Mouse (Mus musculus) G1E (cell line): ENCODE results near the gene Rasgef1b. TPM values are rescaled to one million over a fixed set of nuclear protein-coding genes. Genes with fewer than 3 reads are reported as not detected.

ENCODE experiments used
- ATAC-seq: 2 replicates; pipeline ENCODE4 v1.8.0; 2016; ENCODE audit warnings: mild to moderate bottlenecking; ENCODE audit not compliant: insufficient number of reproducible peaks, poor library complexity, low FRiP score, severe bottlenecking; ENCODE audit errors: extremely low read depth
- DNase-seq: peaks from one replicate; pipeline ENCODE4 v3.0.0; 2012; ENCODE audit warnings: low spot score
- H3K27me3 ChIP-seq: 2 replicates; pipeline ENCODE4 v1.6.1; 2012; ENCODE audit warnings: mild to moderate bottlenecking, low read length, inconsistent platforms; ENCODE audit not compliant: insufficient read depth
- H3K36me3 ChIP-seq: replicated peaks from 2 replicates; pipeline ENCODE3; 2012; ENCODE audit warnings: mild to moderate bottlenecking, inconsistent platforms
- H3K4me1 ChIP-seq: 2 replicates; pipeline ENCODE4 v1.6.1; 2012; ENCODE audit warnings: low read depth, low read length, inconsistent platforms, mixed read lengths; ENCODE audit not compliant: insufficient read depth
- H3K4me3 ChIP-seq: 2 replicates; pipeline ENCODE4 v1.5.1; 2012; ENCODE audit warnings: low read depth, mild to moderate bottlenecking, inconsistent platforms, low read length, moderate library complexity, mixed read lengths
- H3K9me3 ChIP-seq: replicated peaks from 2 replicates; pipeline ENCODE4 v1.6.1; 2012; ENCODE audit warnings: inconsistent platforms
- CTCF ChIP-seq: IDR thresholded peaks from 2 replicates; pipeline ENCODE4 v1.5.1; 2012; ENCODE audit warnings: low read depth, low read length, inconsistent platforms, mixed read lengths
- GATA1 ChIP-seq: IDR thresholded peaks from 2 replicates; pipeline ENCODE4 v1.6.1; 2012; ENCODE audit warnings: borderline replicate concordance, low read length, inconsistent platforms, mixed read lengths
- GATA2 ChIP-seq: IDR thresholded peaks from 2 replicates; pipeline ENCODE4 v1.6.1; 2012; ENCODE audit warnings: low read depth, low read length, inconsistent platforms, borderline replicate concordance
- POLR2AphosphoS5 ChIP-seq: IDR thresholded peaks from 2 replicates; pipeline ENCODE4 v1.6.1; 2012; ENCODE audit warnings: low read depth, low read length, inconsistent platforms; ENCODE audit not compliant: insufficient replicate concordance
- TAL1 ChIP-seq: conservative IDR thresholded peaks from 2 replicates; pipeline ENCODE4 v1.6.1; 2012; ENCODE audit warnings: low read depth, low read length, inconsistent platforms, mixed read lengths
- polyA plus RNA-seq: library from polyadenylated mRNA; stranded (reverse); fragments of >175 nt; gene quantifications from 2 replicates; pipeline ENCODE4 v1.2.3, GENCODE M21; 2012
- total RNA-seq, 2 experiments: library from RNA; stranded (forward) in 1 of 2; stranded (reverse) in 1 of 2; fragments of 200-1000 nt in 1 of 2; fragments of >200 nt in 1 of 2; fragmentation: Nextera tagmentation in 1 of 2; gene quantifications; 2 replicates each; pipeline ENCODE4 v1.2.3; 2014 to 2017

Rasgef1b gene
- total and polyA plus RNA-seq, 3 experiments = 0.38 TPM; not detected in 2

- Histone ChIP-seq H3K36me3 (no peaks in the 10 kb centered on the region), H3K27me3 (no peaks in the 10 kb centered on the region), H3K4me1 (no peaks in the 10 kb centered on the region), H3K9me3 (peaks cover 47% of the 10 kb centered on the region), H3K4me3 (no peak overlapping the region)
- DNase-seq (no peak), ATAC-seq (no peak)
- TF ChIP-seq CTCF = no peak
- TF ChIP-seq GATA1 = no peak
- no peak for TF ChIP-seq POLR2AphosphoS5
- TF ChIP-seq GATA2 = no peak
- no peak for TF ChIP-seq TAL1
These were observed 140.9 kb downstream of the Rasgef1b start for GRCm38 (mm10) chr5:99587994-99588393.

GRCm38 (mm10) chr5:99587589-99587988 lies 141.3 kb downstream of the Rasgef1b start:
- ATAC-seq (no peak), DNase-seq (no peak)
- Histone ChIP-seq H3K4me3 (no peak overlapping the region), H3K36me3 (no peaks in the 10 kb centered on the region), H3K4me1 (no peaks in the 10 kb centered on the region), H3K27me3 (no peaks in the 10 kb centered on the region), H3K9me3 (peaks cover 46% of the 10 kb centered on the region)
- TF ChIP-seq TAL1 = no peak
- no peak for TF ChIP-seq CTCF
- TF ChIP-seq POLR2AphosphoS5 = no peak
- no peak for TF ChIP-seq GATA1
- no peak for TF ChIP-seq GATA2

- TF ChIP-seq GATA1 = no peak
- no peak for TF ChIP-seq GATA2
- TF ChIP-seq POLR2AphosphoS5 = no peak
- no peak for TF ChIP-seq CTCF
- no peak for TF ChIP-seq TAL1
- ATAC-seq (no peak), DNase-seq (no peak)
- Histone ChIP-seq H3K4me1 (no peaks in the 10 kb centered on the region), H3K4me3 (no peak overlapping the region), H3K27me3 (no peaks in the 10 kb centered on the region), H3K36me3 (no peaks in the 10 kb centered on the region), H3K9me3 (peaks cover 47% of the 10 kb centered on the region)
These were observed 142.6 kb downstream of the Rasgef1b start for GRCm38 (mm10) chr5:99586287-99586686.

GRCm38 (mm10) chr5:99585166-99585898 lies 143.5 kb downstream of the Rasgef1b start:
- no peak overlapping the region for H3K4me3 ChIP-seq
- H3K4me1 ChIP-seq = no peaks in the 10 kb centered on the region
- peaks cover 47% of the 10 kb centered on the region for H3K9me3 ChIP-seq
- H3K27me3 ChIP-seq = no peaks in the 10 kb centered on the region
- no peaks in the 10 kb centered on the region for H3K36me3 ChIP-seq
- DNase-seq (no peak), ATAC-seq (no peak)
- no peak for TF ChIP-seq POLR2AphosphoS5
- no peak for TF ChIP-seq GATA1
- TF ChIP-seq GATA2 = no peak
- TF ChIP-seq TAL1 = no peak
- TF ChIP-seq CTCF = no peak

- Histone ChIP-seq H3K27me3 (no peaks in the 10 kb centered on the region), H3K4me3 (no peak overlapping the region), H3K9me3 (peaks cover 45% of the 10 kb centered on the region), H3K4me1 (no peaks in the 10 kb centered on the region), H3K36me3 (no peaks in the 10 kb centered on the region)
- ATAC-seq (no peak), DNase-seq (no peak)
- TF ChIP-seq GATA1 = no peak
These were observed 144.6 kb downstream of the Rasgef1b start for GRCm38 (mm10) chr5:99584266-99584665.

GRCm38 (mm10) chr5:99582055-99582454 lies 146.8 kb downstream of the Rasgef1b start:
- Histone ChIP-seq H3K9me3 (peaks cover 40% of the 10 kb centered on the region), H3K4me3 (no peak overlapping the region), H3K36me3 (no peaks in the 10 kb centered on the region), H3K4me1 (no peaks in the 10 kb centered on the region), H3K27me3 (no peaks in the 10 kb centered on the region)
- TF ChIP-seq GATA2 = no peak
- TF ChIP-seq TAL1 = no peak
- no peak for TF ChIP-seq POLR2AphosphoS5
- no peak for TF ChIP-seq CTCF
- no peak for TF ChIP-seq GATA1
- ATAC-seq (no peak), DNase-seq (no peak)

GRCm38 (mm10) chr5:99578692-99579091 lies 150.2 kb downstream of the Rasgef1b start:
- Histone ChIP-seq H3K4me3 (no peak overlapping the region), H3K36me3 (no peaks in the 10 kb centered on the region), H3K4me1 (no peaks in the 10 kb centered on the region), H3K27me3 (no peaks in the 10 kb centered on the region), H3K9me3 (peaks cover 28% of the 10 kb centered on the region)
- ATAC-seq = no peak
- DNase-seq = no peak
- TF ChIP-seq GATA2 = no peak
- no peak for TF ChIP-seq POLR2AphosphoS5
- no peak for TF ChIP-seq CTCF
- no peak for TF ChIP-seq GATA1
- no peak for TF ChIP-seq TAL1
